Mouse (Mus musculus): ENCODE measurements around the gene Slc25a47. TPM values are rescaled to one million over a fixed set of nuclear protein-coding genes. Genes with fewer than 3 reads are reported as not detected.

Slc25a47 gene
- polyA plus RNA-seq, 1 experiment from 2014 or later: 12.0 TPM

GRCm38 (mm10) chr12:108865007-108865494, 29.2 kb downstream of the Slc25a47 start:
- Histone ChIP-seq H3K36me3 (peaks cover 84% of the 10 kb centered on the region), H3K27ac (replicated peaks) (no peak overlapping the region), H3K4me2 (replicated peaks) (no peak overlapping the region), H3K27me3 (no peaks in the 10 kb centered on the region), H3K9me3 (replicated peaks) (no peaks in the 10 kb centered on the region), H3K4me3 (replicated peaks) (no peak overlapping the region), H3K9ac (no peak overlapping the region), H3K4me1 (no peaks in the 10 kb centered on the region)
- 86% methylated on average over 6 of the region's 6 CpGs for WGBS
- no peak for ATAC-seq (ENCODE audit: insufficient number of reproducible peaks, low FRiP score, low TSS enrichment, low read depth)

GRCm38 (mm10) chr12:108869575-108869974, 33.7 kb downstream of the Slc25a47 start:
- Histone ChIP-seq H3K27ac (replicated peaks) (no peak overlapping the region), H3K9ac (no peak overlapping the region), H3K4me2 (replicated peaks) (no peak overlapping the region), H3K4me1 (no peaks in the 10 kb centered on the region), H3K27me3 (no peaks in the 10 kb centered on the region), H3K4me3 (replicated peaks) (no peak overlapping the region), H3K36me3 (peaks cover 74% of the 10 kb centered on the region), H3K9me3 (replicated peaks) (no peaks in the 10 kb centered on the region)
- no peak for ATAC-seq (ENCODE audit: insufficient number of reproducible peaks, low FRiP score, low TSS enrichment, low read depth)
- WGBS: 74% methylated on average over 2 of the region's 2 CpGs

DNA sequence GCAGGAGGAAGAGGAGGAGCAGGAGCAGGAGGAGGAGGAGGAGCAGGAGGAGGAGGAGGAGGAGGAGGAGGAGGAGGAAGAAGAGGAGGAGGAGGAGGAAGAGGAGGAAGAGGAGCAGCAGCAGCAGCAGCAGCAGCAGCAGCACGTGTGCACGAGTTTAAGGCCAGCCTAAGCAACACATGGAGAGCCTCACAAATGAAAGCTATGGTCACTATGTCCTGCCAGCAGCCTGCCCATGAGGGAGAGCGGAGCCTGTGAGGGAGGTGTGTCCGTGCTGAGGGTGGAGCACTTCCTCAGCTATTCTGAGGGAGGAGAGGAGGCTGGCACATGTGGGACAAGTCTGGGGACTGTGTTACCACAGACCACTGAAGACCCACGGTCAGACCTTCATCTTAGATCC, 37.3 kb downstream of the Slc25a47 start:
- Histone ChIP-seq H3K36me3 (peaks cover 74% of the 10 kb centered on the region), H3K4me2 (replicated peaks) (no peak overlapping the region), H3K27me3 (no peaks in the 10 kb centered on the region), H3K9me3 (replicated peaks) (no peaks in the 10 kb centered on the region), H3K4me1 (no peaks in the 10 kb centered on the region), H3K4me3 (replicated peaks) (no peak overlapping the region), H3K9ac (no peak overlapping the region), H3K27ac (replicated peaks) (no peak overlapping the region)
- WGBS: 82% methylated on average over 5 of the region's 5 CpGs
- ATAC-seq (ENCODE audit: insufficient number of reproducible peaks, low FRiP score, low TSS enrichment, low read depth): no peak

- Histone ChIP-seq H3K4me1 (no peaks in the 10 kb centered on the region), H3K4me3 (replicated peaks) (no peak overlapping the region), H3K27me3 (no peaks in the 10 kb centered on the region), H3K4me2 (replicated peaks) (no peak overlapping the region), H3K9me3 (replicated peaks) (no peaks in the 10 kb centered on the region), H3K9ac (no peak overlapping the region), H3K36me3 (peaks cover 73% of the 10 kb centered on the region), H3K27ac (replicated peaks) (no peak overlapping the region)
- WGBS: 89% methylated on average over 4 of the region's 4 CpGs
- no peak for ATAC-seq (ENCODE audit: insufficient number of reproducible peaks, low FRiP score, low TSS enrichment, low read depth)
These were observed 43.3 kb downstream of the Slc25a47 start for GRCm38 (mm10) chr12:108879138-108879537.

- H3K36me3 ChIP-seq: peaks cover 72% of the 10 kb centered on the region
- no peaks in the 10 kb centered on the region for H3K9me3 ChIP-seq (replicated peaks)
- H3K4me3 ChIP-seq (replicated peaks): no peak overlapping the region
- no peak overlapping the region for H3K27ac ChIP-seq (replicated peaks)
- no peaks in the 10 kb centered on the region for H3K27me3 ChIP-seq
- no peaks in the 10 kb centered on the region for H3K4me1 ChIP-seq
- ATAC-seq (ENCODE audit: insufficient number of reproducible peaks, low FRiP score, low TSS enrichment, low read depth): no peak
- no peak overlapping the region for H3K4me2 ChIP-seq (replicated peaks)
- 96% methylated on average over 5 of the region's 5 CpGs for WGBS
- H3K9ac ChIP-seq: no peak overlapping the region
These were observed 44.8 kb downstream of the Slc25a47 start for GRCm38 (mm10) chr12:108880606-108881005.

- peaks cover 72% of the 10 kb centered on the region for H3K36me3 ChIP-seq
- no peak for ATAC-seq (ENCODE audit: insufficient number of reproducible peaks, low FRiP score, low TSS enrichment, low read depth)
- H3K27me3 ChIP-seq: no peaks in the 10 kb centered on the region
- H3K27ac ChIP-seq (replicated peaks): no peak overlapping the region
- no peak overlapping the region for H3K9ac ChIP-seq
- H3K9me3 ChIP-seq (replicated peaks): no peaks in the 10 kb centered on the region
- 81% methylated on average over 3 of the region's 3 CpGs for WGBS
- no peaks in the 10 kb centered on the region for H3K4me1 ChIP-seq
- no peak overlapping the region for H3K4me3 ChIP-seq (replicated peaks)
- no peak overlapping the region for H3K4me2 ChIP-seq (replicated peaks)
These were observed 45.3 kb downstream of the Slc25a47 start for GRCm38 (mm10) chr12:108881192-108881591.

- Histone ChIP-seq H3K27ac (replicated peaks) (no peak overlapping the region), H3K36me3 (peaks cover 82% of the 10 kb centered on the region), H3K9ac (no peak overlapping the region), H3K4me3 (replicated peaks) (no peak overlapping the region), H3K9me3 (replicated peaks) (no peaks in the 10 kb centered on the region), H3K4me2 (replicated peaks) (no peak overlapping the region), H3K4me1 (no peaks in the 10 kb centered on the region), H3K27me3 (no peaks in the 10 kb centered on the region)
- no peak for ATAC-seq (ENCODE audit: insufficient number of reproducible peaks, low FRiP score, low TSS enrichment, low read depth)
- WGBS: 87% methylated on average over 8 of the region's 8 CpGs
These were observed 46.9 kb downstream of the Slc25a47 start for GRCm38 (mm10) chr12:108882776-108883175.

- Histone ChIP-seq H3K27ac (replicated peaks) (no peak overlapping the region), H3K4me3 (replicated peaks) (no peak overlapping the region), H3K36me3 (peaks cover 77% of the 10 kb centered on the region), H3K9me3 (replicated peaks) (no peaks in the 10 kb centered on the region), H3K27me3 (no peaks in the 10 kb centered on the region), H3K9ac (no peak overlapping the region), H3K4me2 (replicated peaks) (no peak overlapping the region), H3K4me1 (no peaks in the 10 kb centered on the region)
- no peak for ATAC-seq (ENCODE audit: insufficient number of reproducible peaks, low FRiP score, low TSS enrichment, low read depth)
- WGBS: 71% methylated on average over 1 of the region's 1 CpGs
These were observed 50.1 kb downstream of the Slc25a47 start for GRCm38 (mm10) chr12:108885906-108886305.

DNA sequence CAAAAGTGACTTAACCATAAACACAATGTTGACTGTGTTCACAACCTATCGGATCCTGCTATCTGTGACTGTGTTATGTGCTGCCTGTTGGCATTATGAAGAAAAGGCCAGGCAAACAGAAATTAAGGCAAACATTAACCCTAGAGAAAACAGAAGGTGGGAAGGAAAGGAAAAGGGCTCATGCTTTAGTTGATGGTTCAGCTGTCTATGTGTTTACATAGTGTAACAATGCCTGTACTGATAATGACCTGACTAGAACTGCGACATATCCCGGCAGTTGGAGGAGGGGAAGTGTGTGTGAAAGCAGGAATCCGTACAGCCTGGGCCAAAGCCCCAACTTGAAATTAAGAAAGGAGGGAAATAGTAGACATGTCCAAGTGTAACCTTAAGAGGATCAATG, 51.2 kb downstream of the Slc25a47 start:
- H3K27ac ChIP-seq (replicated peaks): no peak overlapping the region
- H3K36me3 ChIP-seq: peaks cover 70% of the 10 kb centered on the region
- no peak overlapping the region for H3K4me2 ChIP-seq (replicated peaks)
- no peak overlapping the region for H3K9ac ChIP-seq
- H3K9me3 ChIP-seq (replicated peaks): no peaks in the 10 kb centered on the region
- no peaks in the 10 kb centered on the region for H3K4me1 ChIP-seq
- H3K27me3 ChIP-seq: no peaks in the 10 kb centered on the region
- no peak overlapping the region for H3K4me3 ChIP-seq (replicated peaks)
- 91% methylated on average over 4 of the region's 4 CpGs for WGBS
- ATAC-seq (ENCODE audit: insufficient number of reproducible peaks, low FRiP score, low TSS enrichment, low read depth): no peak

DNA sequence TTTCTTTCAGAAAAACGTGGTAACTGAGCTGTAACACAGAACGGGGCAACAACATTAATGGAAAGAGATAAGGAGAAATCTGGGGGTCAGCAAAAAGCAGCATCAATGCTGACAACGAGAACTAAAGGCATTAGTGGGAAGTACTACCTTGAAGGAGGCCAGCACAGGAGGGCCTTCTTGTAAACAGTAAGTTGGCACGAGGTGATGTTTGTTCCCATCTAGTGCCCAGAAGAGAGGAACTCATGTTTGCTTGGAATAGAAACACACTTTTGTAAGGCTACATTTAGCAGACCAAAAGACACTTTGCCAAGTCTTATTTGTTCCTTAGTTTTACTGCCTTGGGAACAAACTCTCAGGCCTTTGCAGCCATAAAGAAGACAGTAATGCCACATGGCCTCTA, 52.8 kb downstream of the Slc25a47 start:
- no peak overlapping the region for H3K4me2 ChIP-seq (replicated peaks)
- H3K36me3 ChIP-seq: peaks cover 55% of the 10 kb centered on the region
- no peak for ATAC-seq (ENCODE audit: insufficient number of reproducible peaks, low FRiP score, low TSS enrichment, low read depth)
- no peak overlapping the region for H3K9ac ChIP-seq
- peaks cover 11% of the 10 kb centered on the region for H3K4me1 ChIP-seq
- no peaks in the 10 kb centered on the region for H3K9me3 ChIP-seq (replicated peaks)
- no peaks in the 10 kb centered on the region for H3K27me3 ChIP-seq
- H3K27ac ChIP-seq (replicated peaks): no peak overlapping the region
- no peak overlapping the region for H3K4me3 ChIP-seq (replicated peaks)
- 66% methylated on average over 4 of the region's 4 CpGs for WGBS

DNA sequence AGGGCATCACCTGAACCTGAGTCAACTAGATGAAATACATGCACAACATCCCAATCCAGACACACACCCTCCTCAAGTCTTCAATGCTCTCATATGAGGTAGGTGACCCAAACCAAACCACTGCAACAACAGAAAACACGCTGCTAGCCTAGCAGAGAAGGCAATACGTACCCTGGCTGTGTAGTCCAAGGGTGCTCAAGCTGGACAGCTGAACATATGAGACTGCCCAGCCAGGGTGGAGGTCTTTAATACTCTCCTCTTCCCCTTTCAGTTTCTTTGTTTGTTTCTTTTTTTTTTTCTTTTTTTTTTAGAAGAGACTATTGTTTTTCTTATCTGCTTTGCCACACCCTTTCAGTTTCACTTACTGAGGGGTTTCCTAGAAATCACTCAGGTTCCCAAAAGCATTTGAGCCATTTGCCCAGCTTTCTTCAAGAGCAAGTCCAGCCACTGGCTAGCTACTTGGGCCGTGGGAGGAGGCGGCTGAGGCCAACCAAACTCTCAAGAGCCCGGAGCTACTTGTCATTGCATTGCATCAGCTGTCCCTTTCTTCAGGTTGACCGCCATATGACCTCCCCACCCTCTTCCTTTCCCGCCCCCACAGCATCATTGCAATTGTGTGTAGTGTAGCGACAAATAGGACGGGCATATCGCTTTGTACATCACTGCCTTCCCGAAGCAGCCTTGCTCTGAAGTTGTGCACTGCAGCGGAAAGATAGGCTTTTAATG, 57.3 kb downstream of the Slc25a47 start, which contains the start of gene Wdr25:
Wdr25 (plus strand) TSS at position 643 of the 726 bp plus-strand sequence.
- H3K4me3 ChIP-seq (replicated peaks): peak within 1 kb of the TSS; percentile 87
- no peaks in the 10 kb centered on the region for H3K27me3 ChIP-seq
- no peak within 1 kb of the TSS for H3K27ac ChIP-seq (replicated peaks)
- H3K9ac ChIP-seq: peak within 1 kb of the TSS; percentile 69
- H3K4me1 ChIP-seq: peaks cover 21% of the 10 kb centered on the region
- no peaks in the 10 kb centered on the region for H3K9me3 ChIP-seq (replicated peaks)
- ATAC-seq (ENCODE audit: insufficient number of reproducible peaks, low FRiP score, low TSS enrichment, low read depth): no peak
- WGBS: 23% methylated on average over 12 of the region's 12 CpGs
- H3K4me2 ChIP-seq (replicated peaks): peak within 1 kb of the TSS; percentile 76
- H3K36me3 ChIP-seq: peaks cover 15% of the 10 kb centered on the region

Measured in embryonic facial prominence, embryonic 15.5 days (tissue).